Mouse (Mus musculus): ENCODE measurements around the gene Ostf1. TPM values are rescaled to one million over a fixed set of nuclear protein-coding genes. Genes with fewer than 3 reads are reported as not detected.

The Ostf1 gene
- total and polyA plus RNA-seq, 3 experiments = 88.0 to 322 (median 281) TPM

DNA sequence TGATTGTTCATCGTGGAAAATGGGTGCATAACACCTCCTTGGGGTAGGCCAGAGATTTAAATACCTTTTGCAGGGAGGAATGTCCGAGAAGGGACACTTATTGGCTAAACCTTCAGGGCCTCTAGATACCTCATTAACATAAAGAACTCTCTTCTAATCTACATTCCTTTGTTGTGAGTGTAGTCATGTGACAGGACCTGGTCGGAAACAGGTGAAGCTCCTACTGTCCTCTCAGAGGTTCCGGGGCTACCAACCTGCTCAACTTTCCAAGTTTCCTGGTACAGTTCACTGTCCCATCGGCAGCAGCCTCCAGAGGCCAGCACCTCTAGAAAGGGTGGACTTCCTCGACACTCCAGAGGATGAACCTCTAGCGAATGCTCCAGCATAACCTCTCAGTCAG lies 24.4 kb upstream of the Ostf1 start:
- Histone ChIP-seq H3K9me3 (replicated peaks) (no peaks in the 10 kb centered on the region), H3K27me3 (ENCODE audit: insufficient read depth, low read length) (no peaks in the 10 kb centered on the region), H3K4me3 (ENCODE audit: low read depth, low read length) (no peak overlapping the region), H3K36me3 (replicated peaks) (peaks cover 5% of the 10 kb centered on the region), H3K4me1 (ENCODE audit: insufficient read depth, low read depth, low read length) (peaks cover 54% of the 10 kb centered on the region)
- no peak for TF ChIP-seq TAL1 (conservative IDR thresholded peaks at IDR 0.05; ENCODE audit: low read depth, low read length)
- no peak for TF ChIP-seq CTCF (IDR thresholded peaks at IDR 0.05; ENCODE audit: low read depth, low read length)
- no peak for TF ChIP-seq GATA1 (IDR thresholded peaks at IDR 0.05; ENCODE audit: borderline replicate concordance, low read length)
- TF ChIP-seq POLR2AphosphoS5 (IDR thresholded peaks at IDR 0.05; ENCODE audit: insufficient replicate concordance, low read depth, low read length) = no peak
- TF ChIP-seq GATA2 (IDR thresholded peaks at IDR 0.05; ENCODE audit: borderline replicate concordance, low read depth, low read length) = no peak
- DNase-seq (ENCODE audit: low spot score) = no peak
- ATAC-seq (ENCODE audit: extremely low read depth, insufficient number of reproducible peaks, low FRiP score, poor library complexity, severe bottlenecking) = no peak

DNA sequence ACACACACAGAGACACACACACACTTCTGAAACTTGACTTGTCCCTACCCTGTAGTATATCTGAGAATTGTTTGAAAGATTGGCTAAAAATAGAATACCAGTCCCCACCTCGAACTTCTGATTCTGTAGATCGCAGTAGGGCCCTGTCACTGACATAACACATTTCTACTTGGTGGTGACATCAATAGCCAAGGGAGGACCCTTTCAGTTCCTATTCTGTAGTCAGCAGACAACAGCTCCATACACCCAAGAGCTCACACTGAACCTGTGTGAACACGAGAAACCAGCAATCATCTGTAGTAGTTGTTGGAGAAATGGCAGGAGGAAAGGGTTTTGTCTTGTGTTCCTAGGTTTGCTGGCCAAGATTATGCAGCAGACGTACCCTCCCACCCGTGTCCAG lies 23.4 kb upstream of the Ostf1 start:
- TF ChIP-seq GATA1 (IDR thresholded peaks at IDR 0.05; ENCODE audit: borderline replicate concordance, low read length) = no peak
- no peak for TF ChIP-seq POLR2AphosphoS5 (IDR thresholded peaks at IDR 0.05; ENCODE audit: insufficient replicate concordance, low read depth, low read length)
- TF ChIP-seq GATA2 (IDR thresholded peaks at IDR 0.05; ENCODE audit: borderline replicate concordance, low read depth, low read length) = no peak
- no peak for TF ChIP-seq TAL1 (conservative IDR thresholded peaks at IDR 0.05; ENCODE audit: low read depth, low read length)
- no peak for TF ChIP-seq CTCF (IDR thresholded peaks at IDR 0.05; ENCODE audit: low read depth, low read length)
- DNase-seq (ENCODE audit: low spot score) = no peak
- Histone ChIP-seq H3K9me3 (replicated peaks) (no peaks in the 10 kb centered on the region), H3K4me1 (ENCODE audit: insufficient read depth, low read depth, low read length) (peaks cover 64% of the 10 kb centered on the region), H3K27me3 (ENCODE audit: insufficient read depth, low read length) (no peaks in the 10 kb centered on the region), H3K36me3 (replicated peaks) (peaks cover 5% of the 10 kb centered on the region), H3K4me3 (ENCODE audit: low read depth, low read length) (no peak overlapping the region)
- ATAC-seq (ENCODE audit: extremely low read depth, insufficient number of reproducible peaks, low FRiP score, poor library complexity, severe bottlenecking) = no peak

GRCm38 (mm10) chr19:18654330-18654729 lies 22.7 kb upstream of the Ostf1 start:
- H3K9me3 ChIP-seq (replicated peaks) = no peaks in the 10 kb centered on the region
- ATAC-seq (ENCODE audit: extremely low read depth, insufficient number of reproducible peaks, low FRiP score, poor library complexity, severe bottlenecking) (no peak), DNase-seq (ENCODE audit: low spot score) (no peak)
- peaks cover 5% of the 10 kb centered on the region for H3K36me3 ChIP-seq (replicated peaks)
- H3K27me3 ChIP-seq (ENCODE audit: insufficient read depth, low read length) = no peaks in the 10 kb centered on the region
- H3K4me1 ChIP-seq (ENCODE audit: insufficient read depth, low read depth, low read length) = peaks cover 68% of the 10 kb centered on the region
- H3K4me3 ChIP-seq (ENCODE audit: low read depth, low read length) = no peak overlapping the region
- no peak for TF ChIP-seq GATA1 (IDR thresholded peaks at IDR 0.05; ENCODE audit: borderline replicate concordance, low read length)
- TF ChIP-seq POLR2AphosphoS5 (IDR thresholded peaks at IDR 0.05; ENCODE audit: insufficient replicate concordance, low read depth, low read length) = no peak
- TF ChIP-seq TAL1 (conservative IDR thresholded peaks at IDR 0.05; ENCODE audit: low read depth, low read length) = no peak
- no peak for TF ChIP-seq CTCF (IDR thresholded peaks at IDR 0.05; ENCODE audit: low read depth, low read length)
- TF ChIP-seq GATA2 (IDR thresholded peaks at IDR 0.05; ENCODE audit: borderline replicate concordance, low read depth, low read length) = no peak

- Histone ChIP-seq H3K4me1 (ENCODE audit: insufficient read depth, low read depth, low read length) (peaks cover 70% of the 10 kb centered on the region), H3K4me3 (ENCODE audit: low read depth, low read length) (no peak overlapping the region)
Measured at GRCm38 (mm10) chr19:18653058-18653457, 21.4 kb upstream of the Ostf1 start.

GRCm38 (mm10) chr19:18652592-18652991 lies 21.0 kb upstream of the Ostf1 start:
- peaks cover 5% of the 10 kb centered on the region for H3K36me3 ChIP-seq (replicated peaks)
- no peaks in the 10 kb centered on the region for H3K9me3 ChIP-seq (replicated peaks)
- peaks cover 74% of the 10 kb centered on the region for H3K4me1 ChIP-seq (ENCODE audit: insufficient read depth, low read depth, low read length)
- H3K4me3 ChIP-seq (ENCODE audit: low read depth, low read length) = no peak overlapping the region
- TF ChIP-seq GATA2 (IDR thresholded peaks at IDR 0.05; ENCODE audit: borderline replicate concordance, low read depth, low read length) = no peak
- no peak for TF ChIP-seq CTCF (IDR thresholded peaks at IDR 0.05; ENCODE audit: low read depth, low read length)
- no peak for TF ChIP-seq GATA1 (IDR thresholded peaks at IDR 0.05; ENCODE audit: borderline replicate concordance, low read length)
- no peak for TF ChIP-seq POLR2AphosphoS5 (IDR thresholded peaks at IDR 0.05; ENCODE audit: insufficient replicate concordance, low read depth, low read length)
- TF ChIP-seq TAL1 (conservative IDR thresholded peaks at IDR 0.05; ENCODE audit: low read depth, low read length) = no peak
- ATAC-seq (ENCODE audit: extremely low read depth, insufficient number of reproducible peaks, low FRiP score, poor library complexity, severe bottlenecking) = no peak
- no peaks in the 10 kb centered on the region for H3K27me3 ChIP-seq (ENCODE audit: insufficient read depth, low read length)
- DNase-seq (ENCODE audit: low spot score) = no peak

More at GRCm38 (mm10) chr19:18653058-18653457, 21.4 kb upstream of the Ostf1 start:
- ATAC-seq (ENCODE audit: extremely low read depth, insufficient number of reproducible peaks, low FRiP score, poor library complexity, severe bottlenecking) = no peak
- Histone ChIP-seq H3K36me3 (replicated peaks) (peaks cover 5% of the 10 kb centered on the region), H3K27me3 (ENCODE audit: insufficient read depth, low read length) (no peaks in the 10 kb centered on the region), H3K9me3 (replicated peaks) (no peaks in the 10 kb centered on the region)
- TF ChIP-seq POLR2AphosphoS5 (IDR thresholded peaks at IDR 0.05; ENCODE audit: insufficient replicate concordance, low read depth, low read length) (no peak), CTCF (IDR thresholded peaks at IDR 0.05; ENCODE audit: low read depth, low read length) (no peak), TAL1 (conservative IDR thresholded peaks at IDR 0.05; ENCODE audit: low read depth, low read length) (no peak)
- no peak for DNase-seq (ENCODE audit: low spot score)

GRCm38 (mm10) chr19:18650473-18650872 lies 18.9 kb upstream of the Ostf1 start:
- DNase-seq (ENCODE audit: low spot score) = no peak
- ATAC-seq (ENCODE audit: extremely low read depth, insufficient number of reproducible peaks, low FRiP score, poor library complexity, severe bottlenecking) = peak; percentile 41
- Histone ChIP-seq H3K9me3 (replicated peaks) (no peaks in the 10 kb centered on the region), H3K4me3 (ENCODE audit: low read depth, low read length) (peak overlapping the region; percentile 42; the same call in 1 of the 2 replicates), H3K27me3 (ENCODE audit: insufficient read depth, low read length) (no peaks in the 10 kb centered on the region), H3K36me3 (replicated peaks) (peaks cover 10% of the 10 kb centered on the region), H3K4me1 (ENCODE audit: insufficient read depth, low read depth, low read length) (peaks cover 86% of the 10 kb centered on the region)
- TF ChIP-seq GATA1 (IDR thresholded peaks at IDR 0.05; ENCODE audit: borderline replicate concordance, low read length) (no peak), TAL1 (conservative IDR thresholded peaks at IDR 0.05; ENCODE audit: low read depth, low read length) (no peak), CTCF (IDR thresholded peaks at IDR 0.05; ENCODE audit: low read depth, low read length) (no peak), POLR2AphosphoS5 (IDR thresholded peaks at IDR 0.05; ENCODE audit: insufficient replicate concordance, low read depth, low read length) (no peak), GATA2 (IDR thresholded peaks at IDR 0.05; ENCODE audit: borderline replicate concordance, low read depth, low read length) (no peak)
